9 mouse cellular contexts compared by ENCODE assay signal in the genomic region with DNA sequence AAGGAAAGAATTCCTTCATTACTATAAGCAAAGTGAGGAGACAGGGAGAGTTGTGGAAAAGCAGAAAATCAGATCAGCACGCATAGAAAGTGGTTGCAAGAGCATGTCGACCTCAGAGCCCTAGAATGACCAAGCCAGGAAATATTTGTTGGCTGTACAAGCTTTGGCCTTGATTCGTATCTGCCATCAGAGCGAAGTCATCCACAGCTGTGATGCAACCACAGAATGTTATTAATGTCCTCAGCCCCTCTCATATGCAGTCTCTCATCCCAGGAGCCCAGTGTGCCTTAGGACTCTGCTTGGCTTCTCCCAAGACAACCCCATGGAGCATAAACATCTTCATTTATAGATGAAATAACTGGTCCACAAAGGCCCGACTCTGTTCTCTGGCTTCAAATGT.
DNase-seq lines count a peak whose midpoint lies in the region; ATAC-seq lines count a peak whose summit lies in the region.
"Had no signal": no experiment of that assay in that cellular context is flagged by ENCODE, and none has a peak within 500 bp of the region (broad histone marks: within the 10 kb centered on the region; RNA-seq: fewer than 3 reads in every experiment).

No protein-coding gene starts in this region.

- H3K27ac ChIP-seq in heart, embryonic 15.5 days, result 0 out of 2 replicates have a peak overlapping the region, but pooled peaks have one; percentile 2

- no peak overlapping the region for H3K9ac ChIP-seq in heart, embryonic 15.5 days

- H3K4me2 ChIP-seq in heart, embryonic 15.5 days, result no peak overlapping the region

- no peaks in the 10 kb centered on the region for H3K36me3 ChIP-seq in heart, embryonic 15.5 days

- H3K27me3 ChIP-seq in heart, embryonic 15.5 days, result no peaks in the 10 kb centered on the region

- 61% methylated on average over 5 of the region's 5 CpGs for WGBS in heart, embryonic 15.5 days

- H3K4me1 ChIP-seq in heart, embryonic 15.5 days (replicated peaks), result peaks cover 9% of the 10 kb centered on the region; the same call in 1 of the 2 replicates

- no peaks in the 10 kb centered on the region for H3K9me3 ChIP-seq in heart, embryonic 15.5 days (replicated peaks)

- peak; percentile 58 for DNase-seq in heart, adult 8-10 months (ENCODE audit: low spot score)
- DNase-seq in heart, postnatal 4 days, result no peak
- peak; percentile 40 for DNase-seq in urinary bladder, postnatal 14 days (ENCODE audit: low spot score)
- DNase-seq in urinary bladder, postnatal 25 days (ENCODE audit: low spot score), result no peak
- DNase-seq in spleen, postnatal 36 days (ENCODE audit: low spot score in 2 of 2), result no peak
- no peak for DNase-seq in right cerebral cortex, adult 2 months (ENCODE audit: low spot score in 2 of 2)
- DNase-seq: kidney, postnatal 25 days had no signal

- no peak overlapping the region for H3K4me3 ChIP-seq in heart, embryonic 15.5 days

- ATAC-seq in heart, embryonic 15.5 days (replicated peaks; ENCODE audit: insufficient number of reproducible peaks, insufficient read depth, low FRiP score, low read depth), result no peak
- no peak for ATAC-seq in erythroid progenitor cell, adult 5-6 weeks (replicated peaks; ENCODE audit: low FRiP score, poor library complexity, severe bottlenecking)

Comparison
In these comparisons a context has a peak if more than half of its experiments do, and no peak if none do; other contexts are left out.
1. DNase-seq: peak in heart, adult 8-10 months (single experiment) and urinary bladder, postnatal 14 days (single experiment); none in heart, postnatal 4 days (single experiment), urinary bladder, postnatal 25 days (single experiment), spleen, postnatal 36 days (0 of 2) and right cerebral cortex, adult 2 months (0 of 2).